Mouse (Mus musculus) embryonic facial prominence, embryonic 12.5 days (tissue): Measurements from ENCODE around the gene Armc8. TPM values are rescaled to one million over a fixed set of nuclear protein-coding genes. Genes with fewer than 3 reads are reported as not detected.

Experiments
- ATAC-seq: fragments of 200-750 bp; cut with Nextera tagmentation; 2 replicates; pipeline ENCODE4 v1.8.0; 2017; ENCODE audit not compliant: insufficient number of reproducible peaks, insufficient read depth, low FRiP score, low TSS enrichment
- H3K27ac ChIP-seq: fragments of 300-500 bp; sonication (generic); 2 replicates; pipeline ENCODE4 v1.5.1; 2016; ENCODE audit warnings: mild to moderate bottlenecking
- H3K27me3 ChIP-seq: fragments of 300-500 bp; sonication (generic); 2 replicates; pipeline ENCODE4 v1.6.1; 2016; ENCODE audit warnings: mild to moderate bottlenecking, moderate library complexity
- H3K36me3 ChIP-seq: fragments of 300-500 bp; sonication (generic); 2 replicates; pipeline ENCODE4 v1.6.1; 2016; ENCODE audit warnings: mild to moderate bottlenecking
- H3K4me1 ChIP-seq: fragments of 300-500 bp; sonication (generic); 2 replicates; pipeline ENCODE4 v1.6.1; 2016
- H3K4me2 ChIP-seq: fragments of 300-500 bp; sonication (generic); replicated peaks from 2 replicates; pipeline ENCODE4 v1.6.1; 2016; ENCODE audit warnings: mild to moderate bottlenecking, moderate library complexity
- H3K4me3 ChIP-seq: fragments of 300-500 bp; sonication (generic); 2 replicates; pipeline ENCODE4 v1.5.1; 2016; ENCODE audit warnings: mild to moderate bottlenecking
- H3K9ac ChIP-seq: fragments of 300-500 bp; sonication (generic); 2 replicates; pipeline ENCODE4 v1.6.1; 2016; ENCODE audit warnings: mild to moderate bottlenecking, moderate library complexity
- H3K9me3 ChIP-seq: fragments of 300-500 bp; sonication (generic); 2 replicates; pipeline ENCODE4 v1.6.1; 2016; ENCODE audit warnings: mild to moderate bottlenecking, moderate library complexity
- WGBS: fragments of 180-500 bp; shearing (Covaris S2); methylation state at CpG from one replicate; pipeline ENCODE4 v1.1.7; 2016; 5-methylcytosine and 5-hydroxymethylcytosine counted together
- polyA plus RNA-seq: library from polyadenylated mRNA; unstranded; fragments of >200 nt; fragmentation: Nextera tagmentation; extraction: Ambion mirVana; gene quantifications from 2 replicates; pipeline ENCODE4 v1.2.1, GENCODE M21; 2016

Gene Armc8
- polyA plus RNA-seq, 1 experiment from 2014 or later, result 25.8 TPM

GRCm38 (mm10) chr9:99492634-99493200 is 76.0 kb downstream of the Armc8 start:
- no peaks in the 10 kb centered on the region for H3K27me3 ChIP-seq
- no peak overlapping the region for H3K27ac ChIP-seq
- H3K36me3 ChIP-seq, result peaks cover 53% of the 10 kb centered on the region
- WGBS, result 88% methylated on average over 10 of the region's 10 CpGs
- H3K9ac ChIP-seq, result no peak overlapping the region
- no peaks in the 10 kb centered on the region for H3K9me3 ChIP-seq
- no peak overlapping the region for H3K4me2 ChIP-seq
- H3K4me3 ChIP-seq, result no peak overlapping the region
- H3K4me1 ChIP-seq, result no peaks in the 10 kb centered on the region
- ATAC-seq, result no peak

GRCm38 (mm10) chr9:99491050-99491449 is 77.6 kb downstream of the Armc8 start:
- no peaks in the 10 kb centered on the region for H3K27me3 ChIP-seq

GRCm38 (mm10) chr9:99487841-99488240 is 80.9 kb downstream of the Armc8 start:
- Histone ChIP-seq H3K4me3 (no peak overlapping the region), H3K4me2 (no peak overlapping the region), H3K27ac (no peak overlapping the region), H3K4me1 (no peaks in the 10 kb centered on the region), H3K9me3 (no peaks in the 10 kb centered on the region), H3K36me3 (peaks cover 49% of the 10 kb centered on the region), H3K27me3 (no peaks in the 10 kb centered on the region), H3K9ac (no peak overlapping the region)
- ATAC-seq, result no peak
- 90% methylated on average over 3 of the region's 3 CpGs for WGBS

More at GRCm38 (mm10) chr9:99491050-99491449, 77.6 kb downstream of the Armc8 start:
- no peak overlapping the region for H3K9ac ChIP-seq
- WGBS, result 91% methylated on average over 4 of the region's 4 CpGs
- ATAC-seq, result no peak
- H3K4me1 ChIP-seq, result no peaks in the 10 kb centered on the region
- H3K4me2 ChIP-seq, result no peak overlapping the region
- H3K4me3 ChIP-seq, result no peak overlapping the region
- H3K27ac ChIP-seq, result no peak overlapping the region
- H3K36me3 ChIP-seq, result peaks cover 57% of the 10 kb centered on the region
- no peaks in the 10 kb centered on the region for H3K9me3 ChIP-seq

- Histone ChIP-seq H3K4me3 (no peak overlapping the region), H3K27ac (no peak overlapping the region), H3K4me2 (no peak overlapping the region), H3K9me3 (no peaks in the 10 kb centered on the region), H3K4me1 (no peaks in the 10 kb centered on the region), H3K27me3 (no peaks in the 10 kb centered on the region), H3K36me3 (peaks cover 44% of the 10 kb centered on the region), H3K9ac (no peak overlapping the region)
- 87% methylated on average over 8 of the region's 8 CpGs for WGBS
- ATAC-seq, result no peak
Measured at GRCm38 (mm10) chr9:99487126-99487695, 81.5 kb downstream of the Armc8 start.

- Histone ChIP-seq H3K27ac (no peak overlapping the region), H3K9ac (no peak overlapping the region), H3K4me3 (no peak overlapping the region), H3K4me2 (no peak overlapping the region), H3K9me3 (no peaks in the 10 kb centered on the region), H3K27me3 (no peaks in the 10 kb centered on the region), H3K36me3 (peaks cover 53% of the 10 kb centered on the region), H3K4me1 (no peaks in the 10 kb centered on the region)
- WGBS, result 95% methylated on average over 4 of the region's 4 CpGs
- no peak for ATAC-seq
Measured at GRCm38 (mm10) chr9:99485144-99485543, 83.6 kb downstream of the Armc8 start.

GRCm38 (mm10) chr9:99484632-99485031 is 84.1 kb downstream of the Armc8 start:
- Histone ChIP-seq H3K27ac (no peak overlapping the region), H3K9me3 (no peaks in the 10 kb centered on the region), H3K27me3 (no peaks in the 10 kb centered on the region), H3K36me3 (peaks cover 49% of the 10 kb centered on the region), H3K4me1 (no peaks in the 10 kb centered on the region), H3K9ac (no peak overlapping the region), H3K4me3 (no peak overlapping the region), H3K4me2 (no peak overlapping the region)
- ATAC-seq, result no peak

- WGBS, result 88% methylated on average over 4 of the region's 4 CpGs
- H3K27me3 ChIP-seq, result no peaks in the 10 kb centered on the region
- H3K27ac ChIP-seq, result no peak overlapping the region
- ATAC-seq, result no peak
- no peak overlapping the region for H3K9ac ChIP-seq
- no peak overlapping the region for H3K4me3 ChIP-seq
- no peaks in the 10 kb centered on the region for H3K9me3 ChIP-seq
- H3K36me3 ChIP-seq, result peaks cover 43% of the 10 kb centered on the region
- no peak overlapping the region for H3K4me2 ChIP-seq
- H3K4me1 ChIP-seq, result no peaks in the 10 kb centered on the region
Measured at GRCm38 (mm10) chr9:99483191-99483590, 85.5 kb downstream of the Armc8 start.

- Histone ChIP-seq H3K36me3 (peaks cover 30% of the 10 kb centered on the region), H3K4me3 (no peak overlapping the region), H3K9me3 (no peaks in the 10 kb centered on the region), H3K4me1 (no peaks in the 10 kb centered on the region), H3K9ac (no peak overlapping the region), H3K27me3 (no peaks in the 10 kb centered on the region), H3K27ac (no peak overlapping the region), H3K4me2 (no peak overlapping the region)
- no peak for ATAC-seq
- WGBS, result 91% methylated on average over 4 of the region's 4 CpGs
Measured at GRCm38 (mm10) chr9:99480764-99481163, 87.9 kb downstream of the Armc8 start.

GRCm38 (mm10) chr9:99479181-99479711 is 89.5 kb downstream of the Armc8 start:
- Histone ChIP-seq H3K27me3 (no peaks in the 10 kb centered on the region), H3K4me2 (no peak overlapping the region), H3K9me3 (no peaks in the 10 kb centered on the region), H3K36me3 (peaks cover 29% of the 10 kb centered on the region), H3K4me3 (no peak overlapping the region), H3K4me1 (no peaks in the 10 kb centered on the region), H3K9ac (no peak overlapping the region), H3K27ac (no peak overlapping the region)
- no peak for ATAC-seq
- 79% methylated on average over 9 of the region's 9 CpGs for WGBS

GRCm38 (mm10) chr9:99471334-99471733 is 97.4 kb downstream of the Armc8 start:
- WGBS, result 83% methylated on average over 7 of the region's 7 CpGs
- Histone ChIP-seq H3K9ac (no peak overlapping the region), H3K27me3 (no peaks in the 10 kb centered on the region), H3K4me1 (no peaks in the 10 kb centered on the region), H3K4me2 (no peak overlapping the region), H3K9me3 (no peaks in the 10 kb centered on the region), H3K27ac (no peak overlapping the region), H3K36me3 (peaks cover 9% of the 10 kb centered on the region; the same call in 1 of the 2 replicates), H3K4me3 (no peak overlapping the region)
- ATAC-seq, result no peak

- no peak overlapping the region for H3K4me2 ChIP-seq
- 79% methylated on average over 16 of the region's 16 CpGs for WGBS
- ATAC-seq, result no peak
- H3K27me3 ChIP-seq, result no peaks in the 10 kb centered on the region
- H3K27ac ChIP-seq, result no peak overlapping the region
- H3K9me3 ChIP-seq, result no peaks in the 10 kb centered on the region
- H3K4me1 ChIP-seq, result no peaks in the 10 kb centered on the region
- no peak overlapping the region for H3K9ac ChIP-seq
- no peak overlapping the region for H3K4me3 ChIP-seq
- 0 out of 2 replicates have a peak, but pooled peaks cover 5% of the 10 kb centered on the region for H3K36me3 ChIP-seq
Measured at GRCm38 (mm10) chr9:99470347-99471092, 98.2 kb downstream of the Armc8 start.
